Mouse (Mus musculus): ENCODE results near the gene Bbip1. TPM values are rescaled to one million over a fixed set of nuclear protein-coding genes. Genes with fewer than 3 reads are reported as not detected.

Gene Bbip1
- total RNA-seq, 2 experiments from 2014 or later, result 26.2 to 29.1 TPM

DNA sequence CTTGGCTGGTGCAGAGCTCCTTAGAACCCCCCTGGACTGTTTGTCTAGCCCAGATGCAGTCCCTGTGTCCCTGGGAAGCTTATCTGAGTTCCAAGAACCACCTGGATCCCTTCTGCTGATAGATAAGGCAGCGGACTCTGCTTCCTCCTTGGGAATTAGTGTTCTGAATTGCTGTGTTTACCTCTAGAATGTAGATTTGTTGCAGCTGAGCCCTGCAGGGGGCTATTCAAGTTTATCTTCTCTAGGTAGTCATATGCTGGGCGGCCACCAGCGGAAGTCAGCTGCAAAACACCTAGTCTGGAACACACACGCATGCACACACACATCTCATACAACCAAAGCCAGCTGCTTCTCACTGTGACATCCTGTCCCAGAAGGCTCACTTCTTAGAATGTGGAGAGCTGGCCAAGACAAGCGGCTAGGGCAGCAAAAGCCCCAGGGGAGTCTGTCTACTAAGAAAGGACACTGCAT is 53.6 kb downstream of the Bbip1 start:
- DNase-seq, result no peak

DNA sequence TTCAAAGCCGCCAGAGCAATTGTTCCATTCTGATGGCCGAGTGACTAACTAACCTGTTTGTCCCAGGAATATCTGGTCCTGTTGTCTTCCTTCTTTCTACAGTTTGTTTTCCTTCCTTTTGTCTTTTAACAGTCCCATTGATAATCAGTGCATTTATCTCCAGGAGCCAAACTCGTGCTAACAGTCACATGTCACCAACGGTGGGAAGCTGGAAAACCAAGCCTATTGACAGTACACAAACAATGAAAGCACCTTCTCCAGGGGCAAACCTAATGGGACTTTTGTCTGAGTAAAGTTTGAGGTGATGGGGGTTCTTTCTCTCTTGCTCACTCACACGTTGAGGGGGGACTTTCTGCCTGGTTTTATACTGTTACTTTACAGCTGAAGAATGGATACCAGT is 54.2 kb downstream of the Bbip1 start:
- no peak for DNase-seq

DNA sequence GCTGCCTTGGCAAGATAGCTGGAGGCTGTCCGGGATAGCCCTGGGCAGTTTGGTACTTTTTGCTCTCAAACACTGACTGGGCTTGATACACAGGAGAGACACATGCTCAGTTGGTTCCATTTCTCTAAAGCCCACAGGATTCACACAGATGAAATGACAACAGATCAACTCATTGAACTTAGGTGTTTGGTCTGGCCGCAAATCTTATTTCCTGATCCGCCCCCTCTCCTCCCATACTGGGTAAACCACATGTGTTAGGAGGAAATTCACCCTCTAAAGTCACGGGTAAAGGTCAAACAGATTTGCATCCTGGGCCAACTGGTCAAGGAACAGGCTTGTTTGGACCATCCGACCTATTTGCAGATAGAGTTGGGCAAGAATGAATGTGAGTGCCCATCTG is 54.9 kb downstream of the Bbip1 start:
- DNase-seq, result no peak

GRCm38 (mm10) chr19:53888331-53888730 is 56.1 kb downstream of the Bbip1 start:
- no peak for DNase-seq

GRCm38 (mm10) chr19:53887822-53888221 is 56.6 kb downstream of the Bbip1 start:
- no peak for DNase-seq

- no peak for DNase-seq
Observed at GRCm38 (mm10) chr19:53886576-53887370, 57.7 kb downstream of the Bbip1 start.

DNA sequence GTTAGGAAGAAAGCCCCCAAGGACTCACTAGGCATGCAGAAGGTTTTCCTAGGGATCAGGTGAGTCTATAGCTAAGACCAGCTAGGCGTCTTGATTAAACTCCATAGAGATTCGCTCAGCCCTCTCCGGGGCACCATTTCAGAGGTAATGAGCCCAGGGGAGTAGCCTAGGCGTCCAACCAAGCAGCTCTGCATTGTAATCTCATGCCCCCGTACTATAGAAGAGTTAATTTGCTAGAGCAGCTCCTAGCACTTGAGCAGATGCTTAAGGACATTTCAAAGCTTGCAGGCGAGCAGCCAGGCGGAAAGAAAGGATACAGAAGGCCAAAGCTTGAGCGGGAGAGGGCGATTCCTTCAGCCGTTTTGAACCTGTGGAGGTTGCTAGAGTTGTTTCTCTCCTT is 59.0 kb downstream of the Bbip1 start:
- no peak for DNase-seq

DNA sequence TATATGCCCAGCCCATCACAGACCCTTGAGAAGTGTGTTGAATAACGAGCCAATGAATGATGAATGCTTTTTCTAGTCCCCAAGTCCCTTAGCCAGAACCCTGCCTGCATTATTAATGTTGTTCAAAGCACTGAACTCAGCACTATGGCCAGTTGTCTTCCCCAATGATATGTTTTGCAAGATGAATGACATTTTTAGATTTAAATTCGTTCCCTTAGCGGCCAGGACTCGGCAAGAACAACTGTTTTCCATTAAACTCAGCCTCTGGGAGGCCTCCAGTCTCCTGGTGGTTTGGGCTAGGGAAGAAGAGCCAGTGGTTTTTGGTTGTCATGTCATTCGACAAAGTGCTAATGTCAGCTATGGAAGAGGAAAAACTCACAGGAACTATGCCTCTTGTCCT is 62.6 kb downstream of the Bbip1 start:
- no peak for DNase-seq

- DNase-seq, result no peak
Observed at GRCm38 (mm10) chr19:53880460-53880859, 64.0 kb downstream of the Bbip1 start.

Other genes starting within 250 kb of the Bbip1 start
- gene Pdcd4, start 52.4 kb downstream of the Bbip1 start, total RNA-seq (2021), result 100 to 1,000 TPM in 1 of 2 experiments, 10 to 100 TPM in 1; 83.2 to 121 TPM
- gene Shoc2, start 321 bp downstream of the Bbip1 start, total RNA-seq (2021), result 10 to 100 TPM; 47.5 to 52.6 TPM
- gene Adra2a, start 99.5 kb upstream of the Bbip1 start, total RNA-seq (2021), result under 1 TPM; 0.36 to 0.40 TPM